Mouse (Mus musculus): Measurements from ENCODE around the gene Samd13.

Samd13 gene

GRCm38 (mm10) chr3:146684811-146685675, at the start of gene Samd13:
Gene Samd13, minus strand, starts transcription at chr3:146685592.
- DNase-seq: no peak

- DNase-seq: no peak
Measured at GRCm38 (mm10) chr3:146731499-146731898, 46.1 kb upstream of the Samd13 start.

- no peak for DNase-seq
Measured at GRCm38 (mm10) chr3:146723037-146723436, 37.6 kb upstream of the Samd13 start.

GRCm38 (mm10) chr3:146719696-146720095, 34.3 kb upstream of the Samd13 start:
- DNase-seq: no peak

GRCm38 (mm10) chr3:146718251-146718650, 32.9 kb upstream of the Samd13 start:
- DNase-seq: no peak

GRCm38 (mm10) chr3:146712305-146712704, 26.9 kb upstream of the Samd13 start:
- DNase-seq: no peak

- no peak for DNase-seq
Measured at GRCm38 (mm10) chr3:146711559-146711958, 26.2 kb upstream of the Samd13 start.

GRCm38 (mm10) chr3:146711084-146711483, 25.7 kb upstream of the Samd13 start:
- no peak for DNase-seq

- DNase-seq: no peak
Measured at GRCm38 (mm10) chr3:146709086-146709485, 23.7 kb upstream of the Samd13 start.

GRCm38 (mm10) chr3:146708381-146708780, 23.0 kb upstream of the Samd13 start:
- no peak for DNase-seq

- no peak for DNase-seq
Measured at GRCm38 (mm10) chr3:146704099-146704498, 18.7 kb upstream of the Samd13 start.

GRCm38 (mm10) chr3:146700051-146700450, 14.7 kb upstream of the Samd13 start:
- DNase-seq: no peak

GRCm38 (mm10) chr3:146698982-146699381, 13.6 kb upstream of the Samd13 start:
- no peak for DNase-seq

- DNase-seq: no peak
Measured at GRCm38 (mm10) chr3:146692547-146692946, 7.2 kb upstream of the Samd13 start.

- DNase-seq: no peak
Measured at GRCm38 (mm10) chr3:146687121-146687725, 1.8 kb upstream of the Samd13 start.

GRCm38 (mm10) chr3:146686428-146686827, 1.0 kb upstream of the Samd13 start:
- no peak for DNase-seq

GRCm38 (mm10) chr3:146683095-146683494, 2.3 kb downstream of the Samd13 start:
- no peak for DNase-seq

GRCm38 (mm10) chr3:146682140-146682651, 3.2 kb downstream of the Samd13 start:
- no peak for DNase-seq

- no peak for DNase-seq
Measured at GRCm38 (mm10) chr3:146681696-146682095, 3.7 kb downstream of the Samd13 start.

GRCm38 (mm10) chr3:146680625-146681024, 4.8 kb downstream of the Samd13 start:
- DNase-seq: no peak

GRCm38 (mm10) chr3:146679646-146680045, 5.7 kb downstream of the Samd13 start:
- no peak for DNase-seq

- DNase-seq: no peak
Measured at GRCm38 (mm10) chr3:146676193-146676592, 9.2 kb downstream of the Samd13 start.

- no peak for DNase-seq
Measured at GRCm38 (mm10) chr3:146675101-146675500, 10.3 kb downstream of the Samd13 start.

GRCm38 (mm10) chr3:146671121-146671520, 14.3 kb downstream of the Samd13 start:
- DNase-seq: no peak

Measured in B cell, adult 2 months (primary cell).